Comparison of ENCODE assay signal across 31 mouse cellular contexts in the genomic region with DNA sequence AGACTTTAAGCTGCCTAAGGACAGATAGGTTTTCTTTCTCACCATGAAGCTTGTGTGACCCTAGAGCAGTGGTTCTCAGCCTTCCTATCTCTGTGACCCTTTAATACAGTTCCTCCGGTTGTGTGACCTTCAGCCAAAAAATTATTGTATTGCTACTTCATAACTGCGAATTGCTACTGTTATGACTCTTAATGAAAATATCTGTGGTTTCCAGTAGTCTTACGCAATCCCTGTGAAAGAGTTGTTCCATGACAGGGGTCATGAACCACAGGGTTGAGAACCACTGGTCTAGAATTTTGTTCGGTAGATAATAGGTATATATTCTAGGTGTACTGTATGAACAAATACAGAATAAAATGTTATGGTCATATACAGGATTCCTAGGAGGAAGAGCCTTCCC. TPM values are rescaled to one million over a fixed set of nuclear protein-coding genes. Genes with fewer than 3 reads are reported as not detected.
A peak's percentile ranks its signal among the peaks of the same experiment; 100 is the strongest.
DNase-seq lines count a peak whose midpoint lies in the region; ATAC-seq and TF ChIP-seq lines count a peak whose summit lies in the region.
"Had no signal": no experiment of that assay in that cellular context is flagged by ENCODE, and none has a peak within 500 bp of the region (broad histone marks: within the 10 kb centered on the region; RNA-seq: fewer than 3 reads in every experiment).

No protein-coding gene starts in this region.

- no peaks in the 10 kb centered on the region for H3K27me3 ChIP-seq in myocyte (ENCODE audit: control insufficient read depth, insufficient read depth, insufficient read length)
- peaks cover 6% of the 10 kb centered on the region for H3K27me3 ChIP-seq in kidney, embryonic 15.5 days
- H3K27me3 ChIP-seq in hindbrain, embryonic 14.5 days (ENCODE audit: control insufficient read depth, insufficient read depth, low read length): no peaks in the 10 kb centered on the region
- H3K27me3 ChIP-seq in midbrain, embryonic 15.5 days (replicated peaks): peaks cover 2% of the 10 kb centered on the region; the same call in 1 of the 2 replicates
- H3K27me3 ChIP-seq: limb, embryonic 13.5 days had no signal

- H3K4me2 ChIP-seq in myocyte (ENCODE audit: low read depth): peak overlapping the region; percentile 25
- H3K4me2 ChIP-seq in kidney, embryonic 15.5 days: no peak overlapping the region
- no peak overlapping the region for H3K4me2 ChIP-seq in hindbrain, embryonic 14.5 days (replicated peaks)
- no peak overlapping the region for H3K4me2 ChIP-seq in midbrain, embryonic 15.5 days
- H3K4me2 ChIP-seq: embryonic facial prominence, embryonic 13.5 days; limb, embryonic 13.5 days; liver, embryonic 13.5 days; midbrain, embryonic 11.5 days; neural tube, embryonic 13.5 days had no signal

- H3K36me3 ChIP-seq in myocyte (ENCODE audit: control insufficient read depth, insufficient read depth): no peaks in the 10 kb centered on the region
- H3K36me3 ChIP-seq in kidney, embryonic 15.5 days: no peaks in the 10 kb centered on the region
- no peaks in the 10 kb centered on the region for H3K36me3 ChIP-seq in hindbrain, embryonic 14.5 days (replicated peaks; ENCODE audit: control insufficient read depth, insufficient read depth)
- no peaks in the 10 kb centered on the region for H3K36me3 ChIP-seq in midbrain, embryonic 15.5 days (replicated peaks)
- H3K36me3 ChIP-seq: embryonic facial prominence, embryonic 13.5 days; forebrain, embryonic 10.5 days; hindbrain, embryonic 10.5 days; limb, embryonic 13.5 days; liver, embryonic 13.5 days; neural tube, embryonic 13.5 days had no signal

- no peak overlapping the region for H3K9ac ChIP-seq in kidney, embryonic 15.5 days
- no peak overlapping the region for H3K9ac ChIP-seq in hindbrain, embryonic 14.5 days
- no peak overlapping the region for H3K9ac ChIP-seq in midbrain, embryonic 15.5 days
- H3K9ac ChIP-seq: embryonic facial prominence, embryonic 13.5 days; forebrain, postnatal 0 days; limb, embryonic 13.5 days; liver, embryonic 13.5 days; neural tube, embryonic 13.5 days had no signal

- no peaks in the 10 kb centered on the region for H3K9me3 ChIP-seq in kidney, embryonic 15.5 days (replicated peaks)
- no peaks in the 10 kb centered on the region for H3K9me3 ChIP-seq in hindbrain, embryonic 14.5 days (ENCODE audit: control insufficient read depth, low read length)
- H3K9me3 ChIP-seq in midbrain, embryonic 15.5 days: no peaks in the 10 kb centered on the region
- H3K9me3 ChIP-seq: embryonic facial prominence, embryonic 13.5 days; forebrain, embryonic 10.5 days; hindbrain, embryonic 10.5 days; limb, embryonic 13.5 days; liver, embryonic 13.5 days; neural tube, embryonic 13.5 days had no signal

- no peak overlapping the region for H3ac ChIP-seq in myocyte (ENCODE audit: control insufficient read depth, insufficient read length)

- WGBS in kidney, embryonic 15.5 days: 90% methylated on average over 4 of the region's 4 CpGs
- WGBS in hindbrain, embryonic 14.5 days: 93% methylated on average over 4 of the region's 4 CpGs
- 91% methylated on average over 4 of the region's 4 CpGs for WGBS in midbrain, embryonic 15.5 days

- H3K27ac ChIP-seq in kidney, embryonic 15.5 days: no peak overlapping the region
- no peak overlapping the region for H3K27ac ChIP-seq in hindbrain, embryonic 14.5 days
- no peak overlapping the region for H3K27ac ChIP-seq in midbrain, embryonic 15.5 days
- H3K27ac ChIP-seq: embryonic facial prominence, embryonic 13.5 days; forebrain, embryonic 10.5 days; hindbrain, embryonic 10.5 days; hindbrain, postnatal 0 days; layer of hippocampus, adult 2 months; left cerebral cortex, adult 2 months; limb, embryonic 13.5 days; liver, embryonic 13.5 days; neural tube, embryonic 13.5 days; stomach, postnatal 0 days had no signal

- no peak for TF ChIP-seq POLR2A in myocyte (IDR thresholded peaks at IDR 0.05; ENCODE audit: insufficient read length, low read depth)

- no peaks in the 10 kb centered on the region for H3K79me2 ChIP-seq in myocyte (ENCODE audit: control insufficient read depth, insufficient read depth)

- ATAC-seq in granulocyte monocyte progenitor cell, adult 5-6 weeks (replicated peaks; ENCODE audit: poor library complexity, severe bottlenecking): peak; percentile 60
- ATAC-seq in kidney, embryonic 15.5 days (replicated peaks; ENCODE audit: low FRiP score): no peak
- ATAC-seq in hindbrain, embryonic 14.5 days (ENCODE audit: low FRiP score): no peak
- ATAC-seq in midbrain, embryonic 15.5 days (replicated peaks): no peak
- ATAC-seq: forebrain, postnatal 0 days; hindbrain, postnatal 0 days; intestine, postnatal 0 days had no signal

- no peaks in the 10 kb centered on the region for H3K4me1 ChIP-seq in kidney, embryonic 15.5 days
- H3K4me1 ChIP-seq in hindbrain, embryonic 14.5 days (replicated peaks; ENCODE audit: control insufficient read depth, insufficient read depth, low read length): no peaks in the 10 kb centered on the region
- H3K4me1 ChIP-seq in midbrain, embryonic 15.5 days: 0 out of 2 replicates have a peak, but pooled peaks cover 2% of the 10 kb centered on the region
- H3K4me1 ChIP-seq: liver, embryonic 13.5 days; neural tube, embryonic 13.5 days had no signal

- peak; percentile 87 for DNase-seq in 416B (ENCODE audit: low read depth)
- peak; percentile 18 for DNase-seq in CD4-positive, CD25-positive, alpha-beta regulatory T cell, adult 2 months (ENCODE audit: low read depth, low spot score)
- no peak for DNase-seq in hindbrain, embryonic 14.5 days (ENCODE audit: low spot score)
- DNase-seq: adrenal gland, adult 8-10 months; cerebellum, adult 9-10 months; cerebellum, postnatal 36 days; forebrain, postnatal 0 days; heart, postnatal 14 days; kidney, postnatal 25 days; liver, embryonic 13.5 days; lung, adult 18-20 months; lung, postnatal 10 days; right cerebral cortex, postnatal 4 days; thymus, adult 18-20 months; thymus, postnatal 36 days had no signal

- H3K4me3 ChIP-seq in myocyte: no peak overlapping the region
- no peak overlapping the region for H3K4me3 ChIP-seq in kidney, embryonic 15.5 days (replicated peaks)
- no peak overlapping the region for H3K4me3 ChIP-seq in hindbrain, embryonic 14.5 days (replicated peaks; ENCODE audit: low read length)
- no peak overlapping the region for H3K4me3 ChIP-seq in midbrain, embryonic 15.5 days
- H3K4me3 ChIP-seq: embryonic facial prominence, embryonic 13.5 days; forebrain, embryonic 10.5 days; hindbrain, embryonic 10.5 days; layer of hippocampus, adult 2 months; left cerebral cortex, adult 2 months; limb, embryonic 13.5 days; liver, embryonic 13.5 days; neural tube, embryonic 13.5 days had no signal

TF ChIP-seq in myocyte, 11 proteins besides CTCF, POLR2A, EP300 and RAD21:
- TF ChIP-seq USF1 (IDR thresholded peaks at IDR 0.05; ENCODE audit: low read depth) (no peak), CEBPB (IDR thresholded peaks at IDR 0.05; ENCODE audit: insufficient read depth, poor library complexity, severe bottlenecking) (peak; percentile 99)

RNA-seq across cellular contexts. Expression of gene Wipf1, which starts 17.7 kb away (rescaled TPM):
- 34.1 and 36.1 TPM in 2 replicates for total RNA-seq in granulocyte monocyte progenitor cell, adult 5-6 weeks (2014; fragmentation: Nextera tagmentation)
- 12.2 and 17.3 TPM in 2 replicates for total RNA-seq in granulocyte monocyte progenitor cell, adult 5-6 weeks (2017)
- 13.7 TPM for polyA plus RNA-seq in myocyte (2012; fragmentation: generic; extraction: Trizol)
- 8.7 and 9.7 TPM in 2 replicates for polyA plus RNA-seq in kidney, embryonic 15.5 days (2015; fragmentation: Nextera tagmentation; extraction: Ambion mirVana)
- polyA plus RNA-seq in hindbrain, embryonic 14.5 days (2014; fragmentation: Nextera tagmentation; extraction: Ambion mirVana): 3.8 and 3.9 TPM in 2 replicates
- 2.3 and 2.7 TPM in 2 replicates for polyA plus RNA-seq in midbrain, embryonic 15.5 days (2015; fragmentation: Nextera tagmentation; extraction: Ambion mirVana)

RNA-seq across cellular contexts. Expression of gene Chrna1, which starts 32.9 kb away (rescaled TPM):
- total RNA-seq in granulocyte monocyte progenitor cell, adult 5-6 weeks (2014; fragmentation: Nextera tagmentation): not detected in 2 replicates
- total RNA-seq in granulocyte monocyte progenitor cell, adult 5-6 weeks (2017): not detected in 2 replicates
- polyA plus RNA-seq in myocyte (2012; fragmentation: generic; extraction: Trizol): 391 TPM
- 1.3 and 1.4 TPM in 2 replicates for polyA plus RNA-seq in kidney, embryonic 15.5 days (2015; fragmentation: Nextera tagmentation; extraction: Ambion mirVana)
- 0.18 and 0.32 TPM in 2 replicates for polyA plus RNA-seq in hindbrain, embryonic 14.5 days (2014; fragmentation: Nextera tagmentation; extraction: Ambion mirVana)
- 0.18 and 0.24 TPM in 2 replicates for polyA plus RNA-seq in midbrain, embryonic 15.5 days (2015; fragmentation: Nextera tagmentation; extraction: Ambion mirVana)
- total RNA-seq: heart, postnatal 14 days; hindbrain, postnatal 0 days had no signal
- polyA plus RNA-seq: spleen, adult 2 months had no signal

Comparison
In these comparisons a context has a peak if more than half of its experiments do, and no peak if none do; other contexts are left out.
1. RNA of gene Chrna1, which starts 32.9 kb away (polyA plus RNA-seq): 391 TPM in myocyte (single experiment); 1.3 to 1.4 TPM in kidney, embryonic 15.5 days, 0.18 to 0.32 TPM in hindbrain, embryonic 14.5 days and 0.18 to 0.24 TPM in midbrain, embryonic 15.5 days; every median in the first group is over 100 times any median in the second.